Mouse (Mus musculus): ENCODE measurements around the gene Tspan9. TPM values are rescaled to one million over a fixed set of nuclear protein-coding genes. Genes with fewer than 3 reads are reported as not detected.

The Tspan9 gene
- polyA plus RNA-seq, 1 experiment from 2014 or later, result 44.1 TPM

DNA sequence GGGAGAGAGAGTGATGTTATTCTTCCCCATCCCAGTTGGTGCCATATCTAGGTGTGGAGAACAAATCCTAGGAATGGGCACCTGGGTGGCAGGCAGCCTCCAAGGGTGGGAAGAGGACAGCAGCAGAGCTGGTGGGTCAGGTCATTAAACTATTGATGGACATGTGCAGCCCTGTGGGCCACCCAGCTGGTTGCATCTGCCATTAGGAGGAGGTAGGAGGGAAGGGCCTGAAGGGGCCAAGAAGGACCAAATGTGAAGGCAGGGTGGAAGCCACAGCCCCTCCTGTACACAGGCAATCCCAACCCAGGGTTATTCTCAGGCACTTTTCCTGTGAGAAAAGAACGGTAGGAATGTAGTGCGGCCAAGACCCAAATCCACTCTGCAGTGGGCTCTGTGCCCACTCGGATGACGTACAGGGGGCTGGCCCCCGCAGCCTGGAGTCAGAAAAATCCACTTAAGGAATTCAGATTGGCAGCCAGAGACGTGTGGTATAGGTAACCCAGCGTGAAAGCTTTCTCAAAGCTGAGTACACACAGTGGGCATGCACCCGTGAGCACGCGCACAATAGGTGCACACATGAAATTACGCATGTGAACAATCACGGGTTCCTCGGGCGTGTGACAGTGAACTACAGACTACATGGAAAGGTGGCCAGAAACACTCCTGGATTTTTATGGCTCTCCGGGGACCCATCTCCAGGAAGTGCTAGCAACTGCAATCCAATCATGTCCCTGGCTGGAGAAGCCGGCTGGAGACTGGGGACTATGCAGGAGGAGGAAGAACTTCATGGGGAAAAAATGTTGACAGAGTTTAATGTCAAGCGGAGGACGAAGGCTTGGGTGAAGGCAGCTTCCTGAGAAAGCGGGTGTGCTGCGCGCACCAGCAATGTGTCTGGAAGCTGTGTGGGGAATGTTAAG lies 67.0 kb downstream of the Tspan9 start:
- DNase-seq (ENCODE audit: low spot score, missing footprints), result no peak
- no peak overlapping the region for H3K9ac ChIP-seq (ENCODE audit: low read length)
- no peak overlapping the region for H3K27ac ChIP-seq (ENCODE audit: low read depth, low read length)
- no peak overlapping the region for H3K4me3 ChIP-seq (ENCODE audit: low read depth, low read length)
- H3K36me3 ChIP-seq (ENCODE audit: control insufficient read depth, insufficient read depth, low read length), result no peaks in the 10 kb centered on the region
- no peaks in the 10 kb centered on the region for H3K27me3 ChIP-seq (ENCODE audit: control insufficient read depth, insufficient read depth, low read length)
- no peak for ATAC-seq (ENCODE audit: low FRiP score)
- H3K4me1 ChIP-seq (ENCODE audit: control insufficient read depth, insufficient read depth, low read length), result no peaks in the 10 kb centered on the region
- 91% methylated on average over 21 of the region's 21 CpGs for WGBS
- no peaks in the 10 kb centered on the region for H3K9me3 ChIP-seq (ENCODE audit: control insufficient read depth, low read length)
- no peak overlapping the region for H3K4me2 ChIP-seq

DNA sequence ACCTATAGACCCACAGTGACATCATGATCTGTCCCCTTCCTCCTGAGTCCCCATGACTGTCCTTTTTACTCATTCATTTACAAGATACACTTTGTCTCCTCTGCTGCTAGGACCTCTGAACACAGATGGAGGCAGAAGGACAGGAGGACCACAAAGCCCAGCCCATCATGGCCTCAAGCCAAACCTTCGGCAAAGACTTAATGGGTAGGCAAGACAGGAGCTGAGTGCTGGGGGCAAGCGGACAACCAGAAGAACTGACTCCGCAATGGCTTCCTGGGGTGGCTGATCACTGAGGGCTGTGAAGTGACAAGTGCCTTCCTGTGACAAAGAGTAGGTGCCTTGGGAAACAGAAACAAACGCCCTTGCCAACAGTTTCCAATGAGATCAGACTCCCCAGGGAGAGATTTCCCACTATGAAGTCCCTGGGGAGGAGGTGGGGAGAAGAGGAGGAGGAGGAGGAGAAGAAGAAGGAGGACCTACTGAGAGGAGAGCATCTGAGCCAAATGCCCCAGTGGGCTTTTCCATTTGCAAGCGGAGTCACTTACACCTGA lies 67.9 kb downstream of the Tspan9 start:
- Histone ChIP-seq H3K36me3 (ENCODE audit: control insufficient read depth, insufficient read depth, low read length) (no peaks in the 10 kb centered on the region), H3K9me3 (ENCODE audit: control insufficient read depth, low read length) (no peaks in the 10 kb centered on the region), H3K4me3 (ENCODE audit: low read depth, low read length) (no peak overlapping the region), H3K4me2 (no peak overlapping the region), H3K9ac (ENCODE audit: low read length) (no peak overlapping the region), H3K27me3 (ENCODE audit: control insufficient read depth, insufficient read depth, low read length) (no peaks in the 10 kb centered on the region), H3K4me1 (ENCODE audit: control insufficient read depth, insufficient read depth, low read length) (no peaks in the 10 kb centered on the region), H3K27ac (ENCODE audit: low read depth, low read length) (no peak overlapping the region)
- WGBS, result 81% methylated on average over 5 of the region's 5 CpGs
- DNase-seq (ENCODE audit: low spot score, missing footprints), result no peak
- ATAC-seq (ENCODE audit: low FRiP score), result no peak

GRCm38 (mm10) chr6:128070921-128071558 lies 72.4 kb downstream of the Tspan9 start:
- Histone ChIP-seq H3K27ac (ENCODE audit: low read depth, low read length) (no peak overlapping the region), H3K4me3 (ENCODE audit: low read depth, low read length) (no peak overlapping the region), H3K9me3 (ENCODE audit: control insufficient read depth, low read length) (no peaks in the 10 kb centered on the region), H3K4me1 (ENCODE audit: control insufficient read depth, insufficient read depth, low read length) (peaks cover 7% of the 10 kb centered on the region), H3K27me3 (ENCODE audit: control insufficient read depth, insufficient read depth, low read length) (no peaks in the 10 kb centered on the region), H3K4me2 (no peak overlapping the region), H3K36me3 (ENCODE audit: control insufficient read depth, insufficient read depth, low read length) (no peaks in the 10 kb centered on the region), H3K9ac (ENCODE audit: low read length) (no peak overlapping the region)
- 74% methylated on average over 12 of the region's 12 CpGs for WGBS
- no peak for DNase-seq (ENCODE audit: low spot score, missing footprints)
- no peak for ATAC-seq (ENCODE audit: low FRiP score)

- DNase-seq (ENCODE audit: low spot score, missing footprints), result no peak
- H3K27ac ChIP-seq (ENCODE audit: low read depth, low read length), result no peak overlapping the region
- no peaks in the 10 kb centered on the region for H3K36me3 ChIP-seq (ENCODE audit: control insufficient read depth, insufficient read depth, low read length)
- no peaks in the 10 kb centered on the region for H3K9me3 ChIP-seq (ENCODE audit: control insufficient read depth, low read length)
- H3K27me3 ChIP-seq (ENCODE audit: control insufficient read depth, insufficient read depth, low read length), result no peaks in the 10 kb centered on the region
- no peak overlapping the region for H3K4me3 ChIP-seq (ENCODE audit: low read depth, low read length)
- 85% methylated on average over 19 of the region's 19 CpGs for WGBS
- ATAC-seq (ENCODE audit: low FRiP score), result no peak
- no peak overlapping the region for H3K4me2 ChIP-seq
- peaks cover 15% of the 10 kb centered on the region for H3K4me1 ChIP-seq (ENCODE audit: control insufficient read depth, insufficient read depth, low read length)
- no peak overlapping the region for H3K9ac ChIP-seq (ENCODE audit: low read length)
These were observed 73.1 kb downstream of the Tspan9 start for GRCm38 (mm10) chr6:128070072-128070872.

- no peak overlapping the region for H3K27ac ChIP-seq (ENCODE audit: low read depth, low read length)
- H3K36me3 ChIP-seq (ENCODE audit: control insufficient read depth, insufficient read depth, low read length), result no peaks in the 10 kb centered on the region
- no peak for DNase-seq (ENCODE audit: low spot score, missing footprints)
- H3K9ac ChIP-seq (ENCODE audit: low read length), result no peak overlapping the region
- H3K4me2 ChIP-seq, result no peak overlapping the region
- no peak for ATAC-seq (ENCODE audit: low FRiP score)
- H3K9me3 ChIP-seq (ENCODE audit: control insufficient read depth, low read length), result no peaks in the 10 kb centered on the region
- H3K27me3 ChIP-seq (ENCODE audit: control insufficient read depth, insufficient read depth, low read length), result no peaks in the 10 kb centered on the region
- H3K4me3 ChIP-seq (ENCODE audit: low read depth, low read length), result no peak overlapping the region
- H3K4me1 ChIP-seq (ENCODE audit: control insufficient read depth, insufficient read depth, low read length), result peaks cover 16% of the 10 kb centered on the region
- WGBS, result 88% methylated on average over 8 of the region's 8 CpGs
These were observed 75.2 kb downstream of the Tspan9 start for GRCm38 (mm10) chr6:128068144-128068543.

DNA sequence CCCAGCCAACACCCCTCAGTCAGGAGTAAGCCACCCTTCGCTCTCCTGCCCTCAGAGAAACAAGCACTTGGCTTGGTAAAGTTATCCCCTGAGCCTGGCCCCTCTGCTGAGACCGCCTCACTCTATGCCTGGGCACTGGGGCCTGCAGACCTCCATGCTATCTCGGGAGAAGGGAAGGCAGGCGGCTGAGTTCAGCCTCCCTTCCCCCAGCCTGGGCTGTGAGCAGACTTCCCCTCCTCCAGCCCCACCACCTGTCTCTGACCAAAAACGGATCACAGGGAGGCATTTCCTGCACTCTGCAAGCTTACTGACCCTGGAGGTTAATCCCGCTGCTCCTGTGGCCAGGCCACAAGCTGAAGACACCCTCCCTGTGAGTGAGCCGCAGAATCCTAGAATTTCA lies 77.4 kb downstream of the Tspan9 start:
- no peaks in the 10 kb centered on the region for H3K9me3 ChIP-seq (ENCODE audit: control insufficient read depth, low read length)
- H3K27ac ChIP-seq (ENCODE audit: low read depth, low read length), result peak overlapping the region; percentile 25; the same call in 1 of the 2 replicates
- WGBS, result 11% methylated on average over 7 of the region's 7 CpGs
- H3K36me3 ChIP-seq (ENCODE audit: control insufficient read depth, insufficient read depth, low read length), result no peaks in the 10 kb centered on the region
- H3K4me3 ChIP-seq (ENCODE audit: low read depth, low read length), result no peak overlapping the region
- no peaks in the 10 kb centered on the region for H3K27me3 ChIP-seq (ENCODE audit: control insufficient read depth, insufficient read depth, low read length)
- H3K4me1 ChIP-seq (ENCODE audit: control insufficient read depth, insufficient read depth, low read length), result peaks cover 16% of the 10 kb centered on the region
- H3K4me2 ChIP-seq, result no peak overlapping the region
- DNase-seq (ENCODE audit: low spot score, missing footprints), result peak; percentile 92
- peak; percentile 53 for ATAC-seq (ENCODE audit: low FRiP score)
- 0 out of 2 replicates have a peak overlapping the region, but pooled peaks have one; percentile 18 for H3K9ac ChIP-seq (ENCODE audit: low read length)

- no peak for DNase-seq (ENCODE audit: low spot score, missing footprints)
- Histone ChIP-seq H3K4me2 (no peak overlapping the region), H3K27me3 (ENCODE audit: control insufficient read depth, insufficient read depth, low read length) (no peaks in the 10 kb centered on the region), H3K4me1 (ENCODE audit: control insufficient read depth, insufficient read depth, low read length) (peaks cover 16% of the 10 kb centered on the region), H3K9ac (ENCODE audit: low read length) (no peak overlapping the region), H3K4me3 (ENCODE audit: low read depth, low read length) (no peak overlapping the region), H3K36me3 (ENCODE audit: control insufficient read depth, insufficient read depth, low read length) (no peaks in the 10 kb centered on the region), H3K9me3 (ENCODE audit: control insufficient read depth, low read length) (no peaks in the 10 kb centered on the region), H3K27ac (ENCODE audit: low read depth, low read length) (no peak overlapping the region)
- 88% methylated on average over 1 of the region's 1 CpGs for WGBS
- no peak for ATAC-seq (ENCODE audit: low FRiP score)
These were observed 79.9 kb downstream of the Tspan9 start for GRCm38 (mm10) chr6:128063501-128063900.

GRCm38 (mm10) chr6:128062784-128063183 lies 80.6 kb downstream of the Tspan9 start:
- H3K4me1 ChIP-seq (ENCODE audit: control insufficient read depth, insufficient read depth, low read length), result peaks cover 16% of the 10 kb centered on the region
- WGBS, result 82% methylated on average over 6 of the region's 6 CpGs

More at GRCm38 (mm10) chr6:128062784-128063183, 80.6 kb downstream of the Tspan9 start:
- no peak for ATAC-seq (ENCODE audit: low FRiP score)
- Histone ChIP-seq H3K9ac (ENCODE audit: low read length) (no peak overlapping the region), H3K4me3 (ENCODE audit: low read depth, low read length) (no peak overlapping the region), H3K9me3 (ENCODE audit: control insufficient read depth, low read length) (no peaks in the 10 kb centered on the region), H3K36me3 (ENCODE audit: control insufficient read depth, insufficient read depth, low read length) (no peaks in the 10 kb centered on the region), H3K4me2 (no peak overlapping the region), H3K27me3 (ENCODE audit: control insufficient read depth, insufficient read depth, low read length) (no peaks in the 10 kb centered on the region), H3K27ac (ENCODE audit: low read depth, low read length) (no peak overlapping the region)
- DNase-seq (ENCODE audit: low spot score, missing footprints), result no peak

Measured in midbrain, embryonic 11.5 days (tissue).